Mouse (Mus musculus) G1E (cell line): ENCODE data around the gene Prdm5.

Experiments used
- CTCF ChIP-seq: IDR thresholded peaks from 2 replicates; pipeline ENCODE4 v1.5.1; 2012; ENCODE audit warnings: low read depth, low read length, inconsistent platforms, mixed read lengths
- GATA1 ChIP-seq: IDR thresholded peaks from 2 replicates; pipeline ENCODE4 v1.6.1; 2012; ENCODE audit warnings: borderline replicate concordance, low read length, inconsistent platforms, mixed read lengths
- POLR2AphosphoS5 ChIP-seq: IDR thresholded peaks from 2 replicates; pipeline ENCODE4 v1.6.1; 2012; ENCODE audit warnings: low read depth, low read length, inconsistent platforms; ENCODE audit not compliant: insufficient replicate concordance
- TAL1 ChIP-seq: conservative IDR thresholded peaks from 2 replicates; pipeline ENCODE4 v1.6.1; 2012; ENCODE audit warnings: low read depth, low read length, inconsistent platforms, mixed read lengths

GRCm38 (mm10) chr6:65759174-65759573 lies 19.6 kb upstream of the Prdm5 start:
- TF ChIP-seq CTCF = no peak
- no peak for TF ChIP-seq GATA1
- TF ChIP-seq TAL1 = no peak
- TF ChIP-seq POLR2AphosphoS5 = no peak
